Mouse (Mus musculus) CH12.LX (cell line): ENCODE measurements around the gene Catsper2. TPM values are rescaled to one million over a fixed set of nuclear protein-coding genes. Genes with fewer than 3 reads are reported as not detected.

Source experiments
- DNase-seq: peaks from one replicate; pipeline ENCODE4 v3.0.0-alpha.2; 2013; ENCODE audit errors: extremely low read depth
- H3K27ac ChIP-seq: 2 replicates; pipeline ENCODE4 v1.5.1; 2012; ENCODE audit warnings: low read depth, mild to moderate bottlenecking, control low read depth, moderate library complexity; ENCODE audit not compliant: insufficient read depth
- H3K27me3 ChIP-seq: replicated peaks from 2 replicates; pipeline ENCODE3; 2012; ENCODE audit warnings: inconsistent platforms
- H3K36me3 ChIP-seq, 2 experiments: replicated peaks in 1 of 2; 2 replicates each; pipeline versions ENCODE3 to v1.6.1; 2012; ENCODE audit warnings: inconsistent platforms in 1 of 2, low read length in 1 of 2, mild to moderate bottlenecking in 1 of 2, mixed read lengths in 1 of 2, moderate library complexity in 1 of 2; ENCODE audit not compliant: control insufficient read depth in 1 of 2, insufficient read depth in 1 of 2
- H3K4me1 ChIP-seq, 2 experiments: 2 replicates each; pipeline ENCODE4 v1.6.1; 2012; ENCODE audit warnings: inconsistent platforms in 1 of 2, moderate library complexity in 1 of 2; ENCODE audit not compliant: insufficient read depth in 2 of 2, control insufficient read depth in 1 of 2
- H3K4me2 ChIP-seq: 2 replicates; pipeline ENCODE4 v1.6.1; 2012; ENCODE audit warnings: low read depth, mild to moderate bottlenecking, control low read depth; ENCODE audit not compliant: poor library complexity, insufficient read depth, severe bottlenecking
- H3K4me3 ChIP-seq, 3 experiments: fragments of 150-350 bp in 1 of 3; sonication (generic) in 1 of 3; replicated peaks in 1 of 3; 2 replicates each; pipeline versions ENCODE3 to v1.5.1; 2011 to 2012; ENCODE audit warnings: low read depth in 2 of 3, low read length in 2 of 3, mild to moderate bottlenecking in 2 of 3, moderate library complexity in 2 of 3, control low read depth in 1 of 3, improper control_type of control experiment in 1 of 3, inconsistent platforms in 1 of 3, mixed read lengths in 1 of 3; ENCODE audit not compliant: poor library complexity in 1 of 3
- H3K79me2 ChIP-seq: replicated peaks from 2 replicates; pipeline ENCODE4 v1.6.1; 2012; ENCODE audit warnings: mild to moderate bottlenecking, moderate library complexity; ENCODE audit not compliant: control insufficient read depth, poor library complexity, insufficient read depth, severe bottlenecking; ENCODE audit errors: extremely low read depth
- H3K9ac ChIP-seq: 2 replicates; pipeline ENCODE4 v1.6.1; 2012; ENCODE audit warnings: low read depth, mild to moderate bottlenecking, control low read depth, moderate library complexity; ENCODE audit not compliant: insufficient read depth
- H3K9me3 ChIP-seq: replicated peaks from 2 replicates; pipeline ENCODE3; 2012; ENCODE audit warnings: low read length, inconsistent platforms, mixed read lengths
- BHLHE40 ChIP-seq: IDR thresholded peaks from 2 replicates; pipeline ENCODE4 v1.6.1; 2011; ENCODE audit warnings: mild to moderate bottlenecking, low read depth, low read length, improper control_type of control experiment
- CHD2 ChIP-seq: IDR thresholded peaks from 2 replicates; pipeline ENCODE4 v1.6.1; 2011; ENCODE audit warnings: low read length, improper control_type of control experiment
- E2F4 ChIP-seq: IDR thresholded peaks from 2 replicates; pipeline ENCODE4 v1.6.1; 2011; ENCODE audit warnings: low read depth, low read length, improper control_type of control experiment; ENCODE audit not compliant: insufficient replicate concordance
- ELF1 ChIP-seq: IDR thresholded peaks from 2 replicates; pipeline ENCODE4 v1.6.1; 2014; ENCODE audit warnings: low read depth, mild to moderate bottlenecking, inconsistent platforms, low read length, improper control_type of control experiment
- EP300 ChIP-seq: IDR thresholded peaks from 2 replicates; pipeline ENCODE4 v1.6.1; 2011; ENCODE audit warnings: low read length, improper control_type of control experiment
- HCFC1 ChIP-seq: IDR thresholded peaks from 2 replicates; pipeline ENCODE4 v1.6.1; 2012; ENCODE audit warnings: low read depth, mild to moderate bottlenecking, inconsistent platforms, low read length, improper control_type of control experiment
- IRF4 ChIP-seq: IDR thresholded peaks from 2 replicates; pipeline ENCODE4 v1.6.1; 2014; ENCODE audit warnings: low read depth, mild to moderate bottlenecking, inconsistent platforms, low read length, improper control_type of control experiment
- MAFK ChIP-seq: IDR thresholded peaks from 2 replicates; pipeline ENCODE4 v1.6.1; 2011; ENCODE audit warnings: low read length, improper control_type of control experiment; ENCODE audit not compliant: insufficient replicate concordance
- MAX ChIP-seq: IDR thresholded peaks from 2 replicates; pipeline ENCODE4 v1.6.1; 2011; ENCODE audit warnings: low read length, improper control_type of control experiment
- MAZ ChIP-seq: IDR thresholded peaks from 2 replicates; pipeline ENCODE4 v1.6.1; 2012; ENCODE audit warnings: low read depth, mild to moderate bottlenecking, inconsistent platforms, low read length, improper control_type of control experiment, moderate library complexity
- MEF2A ChIP-seq: IDR thresholded peaks from 2 replicates; pipeline ENCODE4 v1.6.1; 2014; ENCODE audit warnings: low read depth, mild to moderate bottlenecking, inconsistent platforms, low read length, improper control_type of control experiment, borderline replicate concordance
- MXI1 ChIP-seq: IDR thresholded peaks from 2 replicates; pipeline ENCODE4 v1.6.1; 2011; ENCODE audit warnings: mild to moderate bottlenecking, low read depth, low read length, improper control_type of control experiment
- MYC ChIP-seq: IDR thresholded peaks from 2 replicates; pipeline ENCODE4 v1.6.1; 2011; ENCODE audit warnings: low read depth, mild to moderate bottlenecking, improper control_type of control experiment, low read length
- NELFE ChIP-seq: IDR thresholded peaks from 2 replicates; pipeline ENCODE4 v1.6.1; 2011; ENCODE audit warnings: low read depth, low read length, improper control_type of control experiment
- NRF1 ChIP-seq: IDR thresholded peaks from 2 replicates; pipeline ENCODE4 v1.6.1; 2014; ENCODE audit warnings: low read depth, mild to moderate bottlenecking, inconsistent platforms, low read length, improper control_type of control experiment, moderate library complexity
- RAD21 ChIP-seq: IDR thresholded peaks from 2 replicates; pipeline ENCODE4 v1.6.1; 2011; ENCODE audit warnings: low read depth, mild to moderate bottlenecking, low read length, improper control_type of control experiment, moderate library complexity
- SMC3 ChIP-seq: IDR thresholded peaks from 2 replicates; pipeline ENCODE4 v1.6.1; 2011; ENCODE audit warnings: low read depth, low read length, improper control_type of control experiment
- TBP ChIP-seq: conservative IDR thresholded peaks from 2 replicates; pipeline ENCODE4 v1.6.1; 2011; ENCODE audit warnings: low read depth, low read length, improper control_type of control experiment
- TCF12 ChIP-seq: IDR thresholded peaks from 2 replicates; pipeline ENCODE4 v1.6.1; 2014; ENCODE audit warnings: low read depth, mild to moderate bottlenecking, inconsistent platforms, low read length, improper control_type of control experiment
- UBTF ChIP-seq: IDR thresholded peaks from 2 replicates; pipeline ENCODE4 v1.6.1; 2012; ENCODE audit warnings: low read depth, mild to moderate bottlenecking, inconsistent platforms, low read length, improper control_type of control experiment, moderate library complexity
- USF2 ChIP-seq: conservative IDR thresholded peaks from 2 replicates; pipeline ENCODE4 v1.6.1; 2011; ENCODE audit warnings: low read depth, low read length, improper control_type of control experiment
- ZC3H11A ChIP-seq: IDR thresholded peaks from 2 replicates; pipeline ENCODE4 v1.6.1; 2012; ENCODE audit warnings: low read depth, mild to moderate bottlenecking, inconsistent platforms, low read length, improper control_type of control experiment
- dilution Hi-C: fragments of 300-500 bp; cut with MboI; formaldehyde crosslinking; loops from 2 replicates; pipeline ENCODE4 v1.14.3; 2020; ENCODE audit warnings: low sequenced_read_pairs; ENCODE audit not compliant: extremely low pct_unique_long_range_greater_than_20kb, extremely low pct_ligation_motif_present
- in situ Hi-C: fragments of 300-500 bp; cut with MboI; formaldehyde crosslinking; loops from 3 replicates; pipeline ENCODE4 v1.14.3; 2019; ENCODE audit warnings: low sequenced_read_pairs, low pct_ligation_motif_present, low pct_unique_long_range_greater_than_20kb, mixed read lengths
- polyA plus RNA-seq: library from polyadenylated mRNA; unstranded; fragments of >175 nt; gene quantifications from 2 replicates; pipeline ENCODE4 v1.2.1, GENCODE M21; 2012; ENCODE audit warnings: low read depth; ENCODE audit not compliant: insufficient read length
- total RNA-seq, 2 experiments: library from RNA; depleted of rRNA; stranded (reverse); fragments of 300-350 nt in 1 of 2; fragments of >200 nt in 1 of 2; gene quantifications; 2 replicates each; pipeline ENCODE4 v1.2.3; 2012 to 2014

The Catsper2 gene
- total and polyA plus RNA-seq, 3 experiments, result 0.89 to 2.2 (median 1.8) TPM

DNA sequence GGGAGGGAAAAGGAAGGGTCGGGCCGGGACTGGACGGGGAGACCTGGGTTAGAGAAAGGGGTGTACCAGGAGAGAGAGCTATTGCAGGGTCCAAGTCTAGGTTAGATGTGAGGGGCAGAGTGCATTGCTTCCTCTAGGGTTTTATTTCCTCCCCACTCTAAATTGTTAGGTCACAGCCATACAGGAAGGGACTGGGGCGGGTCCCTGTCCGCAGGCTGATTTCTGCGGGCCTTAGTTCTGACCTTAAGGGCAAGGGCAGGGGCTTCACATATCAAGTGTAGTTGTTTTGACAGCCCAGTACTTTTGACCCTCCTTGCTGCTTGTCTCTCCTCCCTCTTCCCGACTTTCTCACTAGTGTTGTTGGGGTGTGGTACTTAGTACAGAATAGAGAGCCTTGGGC, 36.5 kb upstream of the Catsper2 start:
- peaks cover 7 to 36% of the 10 kb centered on the region in 2 experiments for H3K36me3 ChIP-seq
- H3K4me3 ChIP-seq, result peak overlapping the region; percentile 69 to 91 (median 88)
- dilution Hi-C loops, result no loop called here
- peak overlapping the region; percentile 87 for H3K4me2 ChIP-seq
- peaks cover 27% of the 10 kb centered on the region for H3K27me3 ChIP-seq
- H3K27ac ChIP-seq, result no peak overlapping the region
- H3K4me1 ChIP-seq, result peaks cover 5 to 28% of the 10 kb centered on the region in 2 experiments
- in situ Hi-C loops, result no loop called here
- peak overlapping the region; percentile 78 for H3K9ac ChIP-seq
- TF ChIP-seq NRF1, result no peak
- H3K79me2 ChIP-seq, result peaks cover 7% of the 10 kb centered on the region
- no peaks in the 10 kb centered on the region for H3K9me3 ChIP-seq
- DNase-seq, result no peak

DNA sequence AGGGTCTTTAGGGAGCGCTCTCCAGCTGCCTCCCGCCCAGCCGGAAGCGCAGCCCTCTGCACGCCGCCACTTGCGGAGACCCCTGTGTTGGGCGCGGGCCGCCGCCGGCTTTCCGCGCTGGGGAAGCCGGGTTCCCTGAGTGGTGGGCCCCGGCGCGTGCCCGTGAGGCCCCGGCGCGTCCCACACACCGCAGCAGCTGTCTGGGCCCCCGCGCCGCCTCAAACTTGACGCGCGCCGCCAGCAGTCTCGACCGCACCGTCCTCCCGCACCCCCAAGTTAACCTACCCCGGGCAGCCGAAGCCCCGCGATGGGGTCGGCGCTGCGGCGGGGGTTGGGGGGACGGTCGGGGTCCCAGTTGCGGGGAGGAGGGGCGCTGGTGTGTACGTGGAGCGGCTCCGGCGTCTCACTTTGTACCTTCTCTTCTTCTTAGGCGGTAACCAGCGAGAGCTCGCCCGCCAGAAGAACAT, 36.0 kb upstream of the Catsper2 start:
- peak overlapping the region; percentile 78 for H3K9ac ChIP-seq
- peak overlapping the region; percentile 11; the same call in 1 of the 2 replicates for H3K27ac ChIP-seq
- peak overlapping the region; percentile 69 to 91 (median 88) for H3K4me3 ChIP-seq
- in situ Hi-C loops (no loop called here), dilution Hi-C loops (no loop called here)
- peaks cover 7 to 34% of the 10 kb centered on the region in 2 experiments for H3K36me3 ChIP-seq
- peak overlapping the region; percentile 87 for H3K4me2 ChIP-seq
- peaks cover 7% of the 10 kb centered on the region for H3K79me2 ChIP-seq
- TF ChIP-seq ELF1, result 0 out of 2 replicates have a peak, but pooled peaks have one; percentile 35
- TF ChIP-seq UBTF, result no peak
- peaks cover 30% of the 10 kb centered on the region for H3K27me3 ChIP-seq
- DNase-seq, result no peak
- peaks cover 5 to 28% of the 10 kb centered on the region in 2 experiments for H3K4me1 ChIP-seq
- no peaks in the 10 kb centered on the region for H3K9me3 ChIP-seq

DNA sequence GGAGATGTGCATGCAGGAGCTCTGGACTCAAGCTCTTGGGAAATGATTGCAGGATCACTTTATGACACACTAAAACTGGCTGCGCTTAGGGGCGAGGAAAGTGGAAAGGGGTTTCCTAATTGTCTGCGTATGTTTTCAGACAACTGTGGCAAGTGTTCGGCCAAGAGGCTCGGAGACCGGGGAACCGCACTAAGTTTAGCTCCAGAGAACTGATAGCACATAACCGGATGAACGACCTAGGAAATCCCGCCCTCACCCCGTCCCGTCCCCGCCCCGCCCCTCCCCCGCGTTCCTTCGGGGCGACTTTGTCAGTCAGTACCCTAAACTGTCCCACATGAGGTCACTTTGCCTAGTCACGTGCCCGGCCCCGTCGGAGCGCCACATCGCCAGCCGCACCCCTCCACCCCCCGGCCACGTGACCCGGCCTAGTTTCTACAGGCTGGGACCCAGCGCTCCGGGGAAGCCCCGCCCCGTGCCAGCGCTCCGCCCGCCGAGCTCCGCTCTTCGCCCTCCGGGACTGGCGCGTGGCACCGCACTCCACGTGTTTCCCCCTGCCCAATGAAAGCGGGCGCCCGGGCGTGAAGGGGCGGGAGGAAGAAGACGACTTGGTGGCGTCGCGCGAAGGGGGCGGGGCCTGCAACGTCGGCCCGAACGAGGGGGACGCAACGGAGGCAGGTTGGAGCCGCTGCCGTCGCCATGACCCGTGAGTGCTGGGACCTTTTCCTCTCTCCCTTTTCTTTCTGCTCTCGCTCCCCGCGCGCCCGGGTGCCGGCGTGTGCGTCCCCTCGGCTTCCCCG, 35.3 kb upstream of the Catsper2 start, which contains the start of gene Serf2:
Serf2 (plus strand) TSS at position 457 of the 797 bp plus-strand sequence.
- peak within 1 kb of the TSS; percentile 99 for H3K4me2 ChIP-seq
- H3K36me3 ChIP-seq, result peaks cover 6 to 31% of the 10 kb centered on the region in 2 experiments
- DNase-seq, result peak; percentile 97
- peak within 1 kb of the TSS; percentile 79 for H3K9ac ChIP-seq
- peaks cover 36% of the 10 kb centered on the region for H3K27me3 ChIP-seq
- H3K9me3 ChIP-seq, result no peaks in the 10 kb centered on the region
- peaks cover 5 to 28% of the 10 kb centered on the region in 2 experiments for H3K4me1 ChIP-seq
- dilution Hi-C loops, result no loop called here
- H3K4me3 ChIP-seq, result peak within 1 kb of the TSS; percentile 73 to 91 (median 88)
- peaks cover 7% of the 10 kb centered on the region for H3K79me2 ChIP-seq
- in situ Hi-C loops, result no loop called here
- peak within 1 kb of the TSS; percentile 11; the same call in 1 of the 2 replicates for H3K27ac ChIP-seq
- no peak for TF ChIP-seq SMC3
- no peak; the same call in 1 of the 2 replicates for TF ChIP-seq HCFC1
- TF ChIP-seq NELFE, result peak; percentile 86
- TF ChIP-seq MXI1, result peak; percentile 91
- no peak for TF ChIP-seq MAZ
- no peak for TF ChIP-seq E2F4
- no peak for TF ChIP-seq UBTF
- no peak for TF ChIP-seq RAD21
- TF ChIP-seq MAX, result peak; percentile 95
- TF ChIP-seq MEF2A, result peak; percentile 57; the same call in 1 of the 2 replicates
- TF ChIP-seq TBP, result 0 out of 2 replicates have a peak, but pooled peaks have one; percentile 21
- peak; percentile 69; the same call in 1 of the 2 replicates for TF ChIP-seq CHD2
- TF ChIP-seq ZC3H11A, result no peak
- TF ChIP-seq ELF1, result peak; percentile 51
- TF ChIP-seq USF2, result peak; percentile 92
- TF ChIP-seq IRF4, result peak; percentile 40; the same call in 1 of the 2 replicates
- no peak for TF ChIP-seq MYC
- TF ChIP-seq EP300, result no peak
- TF ChIP-seq TCF12, result peak; percentile 23; the same call in 1 of the 2 replicates
- TF ChIP-seq MAFK, result no peak
- TF ChIP-seq BHLHE40, result peak; percentile 99
